Mouse (Mus musculus) G1E (cell line): ENCODE data around the gene Gucy2e.

Experiments
- CTCF ChIP-seq: IDR thresholded peaks from 2 replicates; pipeline ENCODE4 v1.5.1; 2012; ENCODE audit warnings: low read depth, low read length, inconsistent platforms, mixed read lengths
- GATA1 ChIP-seq: IDR thresholded peaks from 2 replicates; pipeline ENCODE4 v1.6.1; 2012; ENCODE audit warnings: borderline replicate concordance, low read length, inconsistent platforms, mixed read lengths
- POLR2AphosphoS5 ChIP-seq: IDR thresholded peaks from 2 replicates; pipeline ENCODE4 v1.6.1; 2012; ENCODE audit warnings: low read depth, low read length, inconsistent platforms; ENCODE audit not compliant: insufficient replicate concordance
- TAL1 ChIP-seq: conservative IDR thresholded peaks from 2 replicates; pipeline ENCODE4 v1.6.1; 2012; ENCODE audit warnings: low read depth, low read length, inconsistent platforms, mixed read lengths

DNA sequence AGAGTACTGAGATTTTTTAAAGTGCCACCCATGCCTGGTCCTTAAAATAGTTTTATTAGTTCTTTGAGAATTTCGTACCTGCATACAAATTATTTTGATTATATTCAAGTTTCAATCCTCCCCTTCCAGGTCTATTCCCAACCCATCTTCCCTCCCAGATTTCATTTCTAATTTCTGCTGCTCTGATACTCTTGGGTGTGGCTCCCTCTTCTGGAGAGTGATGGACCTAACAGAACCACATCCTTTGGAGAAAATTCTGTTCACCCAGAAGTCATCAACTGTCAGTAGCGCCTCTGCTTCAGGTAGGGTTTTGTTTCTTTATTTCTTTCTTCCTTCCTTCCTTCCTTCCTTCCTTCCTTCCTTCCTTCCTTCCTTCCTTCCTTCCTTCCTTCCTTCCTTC lies 8.1 kb upstream of the Gucy2e start:
- TF ChIP-seq CTCF (no peak), POLR2AphosphoS5 (no peak), TAL1 (no peak), GATA1 (no peak)
